Mouse (Mus musculus) urinary bladder, adult 18-20 months (tissue): ENCODE results near the gene Dnmt3a.

Experiments used
- DNase-seq, 2 experiments: peaks; one replicate each; pipeline ENCODE4 v3.0.0; 2022; ENCODE audit warnings: low spot score in 2 of 2, mixed read lengths in 2 of 2

Dnmt3a gene

DNA sequence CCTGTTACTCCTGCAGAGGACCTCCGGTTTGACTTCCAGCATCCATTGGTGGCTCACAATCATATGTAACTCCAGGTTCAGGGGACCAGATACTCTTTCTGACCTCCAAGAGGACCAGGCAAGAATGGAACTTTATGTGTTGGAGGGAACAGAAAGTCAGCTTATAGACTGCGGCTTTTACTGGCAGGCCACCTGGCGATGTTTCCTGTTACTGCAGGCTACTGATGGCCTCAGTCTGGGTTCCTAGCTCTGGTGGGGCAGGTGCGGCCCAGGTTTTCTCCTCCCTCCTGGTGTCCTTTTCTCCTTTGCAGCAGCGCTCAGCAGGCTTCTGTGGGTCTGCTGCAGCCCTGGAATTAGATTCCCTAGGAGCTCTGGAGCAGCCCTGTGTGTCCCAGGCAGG is 46.7 kb downstream of the Dnmt3a start:
- no peak for DNase-seq

DNA sequence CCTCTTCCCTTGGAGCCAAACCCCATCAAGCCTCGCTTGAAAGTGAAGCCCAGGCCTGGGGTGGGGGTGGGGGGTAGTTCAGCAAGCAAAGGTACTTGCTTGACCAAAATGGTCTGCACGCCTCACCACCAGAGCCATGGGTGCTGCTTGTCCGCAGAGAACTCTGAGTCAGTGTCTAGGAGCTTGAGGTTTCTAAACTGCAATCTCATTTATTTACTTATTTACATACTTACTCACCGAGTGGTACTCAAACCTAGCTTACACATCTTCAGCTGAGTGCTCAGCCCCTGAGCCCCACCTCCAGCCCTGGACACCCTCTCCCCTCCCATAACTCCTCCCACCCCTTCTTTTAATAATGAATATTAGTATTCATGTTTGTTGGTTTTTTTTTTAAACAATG is 48.6 kb downstream of the Dnmt3a start:
- DNase-seq = no peak

DNA sequence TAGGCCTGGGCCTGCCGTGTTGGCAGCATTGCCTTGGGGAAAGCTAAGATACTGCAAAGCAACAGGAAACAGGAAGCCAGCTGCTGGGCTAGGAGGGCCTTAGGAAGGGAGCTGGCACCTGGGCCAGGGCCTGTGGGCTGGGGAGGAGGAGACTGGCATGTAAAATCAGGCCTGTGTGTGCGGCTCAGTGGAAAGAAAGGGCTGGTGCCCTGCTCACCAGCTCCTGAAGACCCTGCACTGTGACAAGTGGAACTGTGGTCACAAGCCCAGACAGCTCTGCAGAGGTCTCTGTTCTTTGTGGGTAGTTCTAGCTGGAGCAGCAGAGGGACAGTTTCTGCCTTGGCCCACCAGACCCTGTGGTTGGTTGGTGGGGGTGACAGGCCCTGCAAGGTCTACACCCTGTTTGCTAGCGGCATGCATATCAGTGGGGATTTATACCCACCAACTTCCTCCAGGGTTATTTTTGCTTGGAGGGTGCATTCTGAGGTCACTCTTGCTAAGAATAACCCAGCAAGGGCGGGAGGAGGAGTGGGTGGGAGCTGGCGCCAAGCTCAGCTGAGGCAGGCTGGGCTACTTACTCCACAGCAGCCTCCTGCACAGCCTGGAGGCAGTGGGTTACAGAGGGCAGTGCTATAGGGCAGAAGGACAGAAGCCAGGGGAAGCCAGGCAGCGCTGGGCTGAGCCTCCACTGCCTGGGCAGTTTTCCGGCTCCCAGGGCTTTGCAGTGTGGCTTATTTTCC is 50.1 kb downstream of the Dnmt3a start:
- DNase-seq = peak in 1 of 2 experiments; percentile 18

DNA sequence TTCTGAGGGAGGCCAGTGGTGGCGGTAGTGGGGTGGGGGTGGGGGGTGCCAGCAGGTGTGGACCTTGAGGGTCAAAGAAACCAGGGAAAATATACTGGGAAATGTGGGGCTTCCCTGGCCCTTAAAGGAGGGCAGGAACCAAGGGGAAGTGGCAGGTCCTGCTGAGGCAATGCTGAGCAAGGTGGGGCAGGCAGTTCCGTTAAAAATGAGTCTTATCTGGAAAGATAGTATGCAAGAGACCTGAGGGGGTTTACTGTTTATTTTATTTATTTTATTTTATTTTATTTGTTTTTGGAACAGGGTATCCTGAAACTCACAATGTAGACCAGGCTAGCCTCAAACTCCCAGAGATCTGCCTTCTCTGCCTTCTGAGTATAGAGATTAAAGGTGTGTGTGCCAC is 50.9 kb downstream of the Dnmt3a start:
- no peak for DNase-seq

DNA sequence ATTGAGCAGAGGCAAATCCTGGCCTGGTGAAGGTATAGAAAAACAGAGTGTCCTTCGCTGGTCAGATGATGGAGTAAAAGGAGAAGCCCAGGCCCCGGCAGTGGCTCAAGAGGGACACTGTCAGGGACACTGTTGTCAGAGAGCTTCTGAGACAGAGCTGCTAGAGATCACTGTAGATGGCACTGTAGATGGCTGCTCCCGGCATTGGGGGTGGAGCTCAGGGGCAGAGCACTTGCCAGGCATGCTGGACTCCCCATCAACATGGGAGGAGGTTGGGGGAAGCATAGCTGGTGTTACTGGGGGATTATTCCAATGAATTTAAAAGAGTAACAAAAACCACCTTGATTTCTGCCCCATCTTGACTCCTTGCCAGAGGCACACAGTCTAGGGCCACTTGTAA is 51.4 kb downstream of the Dnmt3a start:
- no peak for DNase-seq

DNA sequence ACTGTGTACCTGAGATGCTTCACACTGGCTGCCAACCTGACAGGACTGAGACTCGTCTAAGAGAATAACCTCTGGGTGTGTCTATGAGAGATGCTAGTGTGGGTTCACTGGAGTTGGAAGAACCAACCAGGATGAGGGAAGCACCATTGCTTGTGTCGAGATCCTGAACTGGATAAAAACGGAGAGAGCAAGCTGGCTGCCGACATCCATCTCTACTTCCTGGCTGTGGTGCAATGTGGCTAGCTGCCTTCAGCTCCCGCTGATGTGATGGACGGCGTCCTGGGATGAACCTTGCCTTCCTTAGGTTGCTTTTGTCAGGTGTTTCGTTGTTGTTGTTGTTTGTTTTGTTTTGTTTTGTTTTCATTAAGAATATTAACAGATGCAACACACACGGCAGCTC is 52.0 kb downstream of the Dnmt3a start:
- DNase-seq = no peak

DNA sequence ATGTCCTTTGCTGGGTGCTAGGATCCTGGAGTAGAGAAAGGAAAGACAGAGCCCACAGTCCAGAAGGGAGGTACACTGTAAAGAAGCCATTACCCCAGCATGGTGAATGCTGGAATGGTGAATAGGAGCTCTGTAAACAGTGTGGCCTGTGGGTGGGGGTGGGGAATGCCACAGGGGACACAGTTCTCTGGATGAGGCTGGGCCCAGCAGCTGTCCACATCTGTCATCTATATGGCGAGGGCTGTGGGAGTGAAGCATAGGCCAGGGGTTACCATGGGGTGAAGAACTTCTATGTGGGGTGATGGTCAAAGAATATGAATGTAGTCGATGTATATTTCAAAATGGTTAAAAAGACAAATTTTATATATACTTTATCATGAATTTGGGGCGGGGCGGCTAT is 52.9 kb downstream of the Dnmt3a start:
- no peak for DNase-seq

DNA sequence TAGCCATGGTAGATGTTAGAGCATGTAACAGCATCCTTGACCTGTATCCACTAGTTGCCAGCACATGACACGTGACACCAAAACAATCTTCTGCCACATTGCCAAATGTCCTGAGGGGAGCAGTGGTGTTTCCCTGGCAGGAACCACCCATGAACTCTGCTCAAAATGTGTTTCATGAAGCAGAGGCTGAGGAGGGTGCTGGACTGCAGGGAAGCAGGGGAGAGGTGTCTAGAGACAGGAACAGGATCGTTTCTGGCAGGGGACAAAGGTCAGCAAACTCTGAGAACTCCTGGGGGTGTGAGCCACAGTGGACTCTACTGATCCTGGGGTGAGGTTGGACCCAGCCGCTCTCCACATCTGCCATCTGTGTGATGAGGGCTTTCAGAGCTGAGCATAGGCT is 53.7 kb downstream of the Dnmt3a start:
- DNase-seq = no peak

DNA sequence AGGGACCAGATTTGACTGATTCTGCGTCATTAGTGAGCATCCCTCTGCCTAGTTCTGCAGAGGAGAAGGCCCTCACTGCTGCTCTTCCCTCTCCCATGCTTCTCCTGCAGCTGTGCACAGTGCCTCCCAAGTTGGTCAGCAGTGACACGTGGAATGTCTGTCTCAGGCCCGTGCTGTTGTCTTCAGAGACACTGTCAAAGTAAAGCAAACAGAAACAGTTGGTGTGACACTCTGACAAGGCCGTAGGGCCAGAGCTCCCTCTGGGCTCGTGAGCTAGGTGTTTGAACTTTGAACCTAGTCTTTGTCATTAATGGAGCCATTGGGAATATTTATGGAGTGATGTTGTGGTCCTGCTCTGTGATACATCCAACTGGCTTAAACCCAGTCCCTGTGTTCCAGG is 54.2 kb downstream of the Dnmt3a start:
- no peak for DNase-seq

DNA sequence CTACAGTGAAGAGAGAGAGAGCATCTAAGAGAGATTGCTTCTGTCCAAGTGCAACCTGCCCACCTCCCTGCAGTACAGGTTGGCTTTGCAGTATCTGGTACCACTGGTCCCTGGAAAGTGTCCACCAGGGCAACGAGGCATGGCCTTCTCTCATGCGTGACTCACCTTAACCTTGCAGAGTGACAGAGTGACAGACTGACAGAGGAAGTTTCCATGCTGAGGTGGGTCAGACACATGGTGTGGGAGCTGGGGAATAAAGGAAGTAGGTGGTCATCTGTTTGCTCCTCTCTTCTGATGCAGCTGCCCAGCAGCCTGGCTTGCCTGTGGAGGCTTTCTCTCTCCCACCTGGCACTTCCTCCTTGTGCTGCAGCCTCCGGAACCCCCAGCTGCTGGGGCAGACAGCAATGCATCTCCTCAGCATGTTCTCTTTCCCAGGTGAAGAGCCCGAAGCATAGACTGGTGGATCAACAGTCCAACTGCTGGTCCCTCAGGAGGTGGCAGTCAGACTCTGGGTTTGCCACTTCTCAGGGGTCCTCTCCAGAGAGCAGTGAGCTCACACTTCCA is 55.9 kb downstream of the Dnmt3a start:
- no peak for DNase-seq

DNA sequence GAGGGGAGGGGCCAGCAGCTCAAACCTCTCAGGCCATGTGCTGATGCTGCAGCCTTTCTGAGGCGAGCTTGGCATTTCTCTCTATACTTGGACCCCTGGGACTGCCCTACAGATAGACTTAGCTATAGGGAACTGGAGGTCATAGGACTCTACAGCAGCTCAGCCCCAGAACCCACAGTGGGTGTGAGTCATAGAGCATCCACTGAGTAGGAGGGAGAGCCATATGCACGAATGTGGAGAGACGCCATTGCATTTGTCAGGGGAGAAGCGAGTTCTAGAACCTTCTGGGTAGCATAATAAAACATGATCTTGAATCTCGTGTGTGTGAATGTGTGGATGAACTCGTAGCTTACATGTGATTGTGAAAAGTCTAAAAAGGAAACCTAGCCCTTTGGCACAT is 56.4 kb downstream of the Dnmt3a start:
- no peak for DNase-seq

DNA sequence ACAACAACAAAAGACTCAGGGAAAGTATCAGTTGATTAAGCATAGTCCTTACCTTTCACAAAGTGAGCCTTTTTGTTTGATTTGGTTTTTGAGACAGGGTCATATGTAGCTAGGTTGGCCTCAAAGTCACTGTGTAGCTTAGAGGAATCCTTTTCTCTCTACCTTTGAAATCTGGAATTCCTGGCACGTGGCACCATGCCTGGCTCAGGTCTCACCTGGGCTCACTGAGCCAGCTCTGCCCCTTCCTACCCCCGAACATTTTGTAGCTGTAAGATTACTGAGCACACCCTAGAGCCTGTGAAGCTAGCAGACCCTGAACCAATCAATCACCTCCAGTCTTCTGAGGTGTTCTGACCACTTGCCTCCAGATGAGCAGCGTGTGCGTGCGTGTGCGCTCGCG is 58.4 kb downstream of the Dnmt3a start:
- no peak for DNase-seq

DNA sequence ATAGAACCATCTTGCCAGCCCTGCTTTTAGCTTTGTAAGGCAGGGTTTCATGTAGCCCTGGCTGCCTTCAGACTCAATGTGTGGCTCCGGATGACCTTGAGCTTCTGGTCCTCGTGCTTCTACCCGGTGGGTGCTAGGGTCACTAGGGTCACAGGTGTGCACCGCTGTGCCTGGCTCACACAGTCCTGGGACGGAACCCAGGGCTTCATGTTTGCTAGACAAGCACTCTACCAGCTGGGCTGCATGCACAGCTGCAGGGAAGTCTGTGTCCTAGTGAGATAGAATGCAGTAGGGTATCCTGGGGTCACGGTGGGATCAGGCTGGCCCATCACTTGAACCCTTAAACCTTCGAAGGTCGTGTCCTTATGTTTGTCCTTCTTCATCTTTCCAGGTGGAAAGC is 59.8 kb downstream of the Dnmt3a start:
- DNase-seq = no peak

DNA sequence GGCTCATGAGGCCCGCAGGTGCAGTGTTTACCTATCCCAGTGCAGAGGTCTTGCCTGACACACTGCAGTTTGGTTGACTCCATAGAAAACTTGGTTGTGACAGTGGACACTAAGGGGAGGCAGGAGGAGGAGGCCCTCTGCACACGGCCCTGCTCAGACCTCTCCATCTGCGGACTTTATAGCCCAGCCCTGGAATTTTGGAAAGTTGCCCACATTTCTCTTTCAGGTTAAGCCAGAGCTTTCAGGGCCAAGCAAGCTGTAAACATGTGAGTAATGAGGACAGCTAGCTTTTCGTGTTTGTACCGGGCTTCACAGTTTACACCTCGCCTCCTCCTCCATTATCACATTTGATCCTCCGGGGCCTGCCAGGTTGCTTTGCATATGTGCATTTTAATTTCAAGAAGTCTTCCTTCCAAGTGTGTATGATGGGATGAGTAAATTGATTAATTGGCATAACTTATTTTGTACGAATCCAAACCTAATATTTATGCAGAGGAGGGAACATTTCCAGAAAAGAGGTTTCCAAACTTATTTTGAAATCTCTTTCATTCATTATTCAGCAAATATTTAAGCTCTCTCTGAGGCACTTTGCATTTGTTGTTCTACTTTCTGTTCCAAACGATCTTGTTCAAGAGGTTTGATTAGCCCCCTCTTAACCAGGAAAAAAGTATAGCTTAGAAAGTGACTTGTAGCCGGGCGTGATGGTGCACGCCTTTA is 61.0 kb downstream of the Dnmt3a start:
- DNase-seq = peak in 1 of 2 experiments; percentile 60

DNA sequence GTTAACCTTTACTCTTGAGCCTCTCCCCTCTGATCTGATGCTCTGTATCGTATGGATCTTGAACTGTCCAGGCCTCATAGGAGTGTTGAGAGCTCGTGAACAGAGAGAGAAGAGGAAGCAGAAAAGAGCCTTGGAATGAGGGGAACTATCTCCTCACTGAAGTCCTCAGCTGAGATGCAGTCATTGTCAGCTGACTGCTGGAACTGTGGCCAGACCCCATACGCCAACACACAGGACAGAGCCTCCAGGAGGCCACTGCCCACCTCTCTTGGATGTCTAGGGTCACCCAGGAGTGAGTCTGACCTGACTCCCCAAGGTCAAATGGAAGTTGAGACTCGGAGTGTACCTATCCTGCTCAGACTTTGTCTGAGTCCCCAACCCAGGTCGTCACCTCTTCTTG is 62.3 kb downstream of the Dnmt3a start:
- no peak for DNase-seq

DNA sequence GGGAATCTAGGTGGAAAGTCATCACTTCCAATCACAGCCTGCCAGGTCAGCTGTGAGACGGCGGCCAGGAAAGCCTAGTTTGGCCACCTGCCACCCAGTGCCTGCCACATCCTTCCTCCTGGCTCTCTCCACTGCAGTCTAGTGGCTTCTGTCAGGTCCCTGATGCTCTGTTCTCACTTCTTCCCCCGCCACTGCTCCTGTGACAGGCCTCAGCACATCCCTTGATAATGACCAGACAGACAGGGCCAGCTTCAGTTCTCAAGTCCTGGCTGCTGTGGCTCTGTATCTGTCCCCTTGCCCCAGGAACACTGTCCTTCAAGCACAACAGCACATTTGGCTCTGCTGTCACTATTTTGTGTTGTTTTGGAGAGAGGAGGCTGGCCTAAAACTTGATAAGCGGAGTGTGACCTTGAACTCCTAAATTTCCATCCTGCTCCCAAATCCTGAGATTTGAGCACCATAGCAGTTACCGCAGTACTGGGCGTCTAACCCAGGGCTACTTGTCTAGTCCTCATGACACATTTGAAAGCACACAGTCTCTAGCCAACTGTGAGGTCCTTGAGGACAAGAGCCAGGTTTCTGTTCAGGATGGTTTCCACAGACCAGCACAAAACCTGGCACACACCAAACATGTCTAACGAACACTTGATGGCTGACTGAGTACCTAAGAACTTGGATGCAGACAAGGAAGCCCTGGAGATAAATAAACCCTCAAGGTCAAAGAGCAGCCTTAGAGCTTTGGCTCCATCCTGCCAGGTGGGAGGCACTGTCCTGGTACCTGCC is 63.1 kb downstream of the Dnmt3a start:
- no peak for DNase-seq

DNA sequence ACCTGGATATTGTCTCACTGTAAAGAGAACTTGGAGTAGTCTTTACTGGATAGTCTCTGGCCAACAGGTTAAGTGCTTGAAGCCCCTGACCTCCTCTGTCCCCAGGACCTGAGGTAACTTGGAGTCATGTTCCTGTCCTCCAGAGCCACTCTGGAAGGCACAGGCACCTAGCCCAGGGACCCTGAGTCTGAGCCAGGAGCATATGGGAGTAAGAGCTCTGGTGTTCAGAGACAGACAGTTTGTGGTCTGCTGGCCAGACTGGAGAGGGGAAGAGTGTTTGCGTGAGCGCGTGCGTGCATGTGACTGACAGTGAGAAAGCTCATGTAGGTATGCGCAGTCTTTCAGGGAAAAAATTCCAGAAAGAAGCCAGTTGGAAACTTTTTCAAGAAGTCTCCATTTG is 64.2 kb downstream of the Dnmt3a start:
- DNase-seq = no peak

DNA sequence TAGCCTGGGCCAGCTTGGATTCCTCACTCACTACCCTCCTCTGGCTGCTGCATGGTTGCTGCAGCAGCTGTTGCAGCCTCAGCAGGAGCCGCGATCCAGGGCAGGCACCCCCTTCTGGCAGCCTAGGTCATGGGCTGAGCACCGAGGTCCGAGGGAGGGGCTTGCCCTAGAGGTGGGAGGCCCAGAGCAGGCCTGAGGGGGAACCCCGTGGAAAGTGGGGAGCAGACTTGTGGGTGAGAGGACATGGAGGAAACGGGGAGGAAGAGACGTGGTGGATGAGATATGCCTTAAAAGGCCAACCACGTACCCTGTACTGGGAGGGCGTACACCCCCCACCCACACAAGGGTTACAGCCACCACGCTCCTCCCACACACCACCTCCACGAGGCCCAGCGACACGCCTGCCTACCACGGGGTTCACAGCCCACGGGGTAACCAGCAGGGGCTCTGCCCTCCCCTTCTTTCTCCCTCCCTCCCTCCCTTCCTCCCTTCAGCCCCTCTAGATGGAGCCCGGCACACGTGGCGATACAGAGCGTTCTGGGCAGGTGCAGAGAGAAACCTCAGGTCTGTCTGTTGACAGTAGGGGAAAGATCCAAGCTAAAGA is 65.2 kb downstream of the Dnmt3a start:
- DNase-seq = no peak

DNA sequence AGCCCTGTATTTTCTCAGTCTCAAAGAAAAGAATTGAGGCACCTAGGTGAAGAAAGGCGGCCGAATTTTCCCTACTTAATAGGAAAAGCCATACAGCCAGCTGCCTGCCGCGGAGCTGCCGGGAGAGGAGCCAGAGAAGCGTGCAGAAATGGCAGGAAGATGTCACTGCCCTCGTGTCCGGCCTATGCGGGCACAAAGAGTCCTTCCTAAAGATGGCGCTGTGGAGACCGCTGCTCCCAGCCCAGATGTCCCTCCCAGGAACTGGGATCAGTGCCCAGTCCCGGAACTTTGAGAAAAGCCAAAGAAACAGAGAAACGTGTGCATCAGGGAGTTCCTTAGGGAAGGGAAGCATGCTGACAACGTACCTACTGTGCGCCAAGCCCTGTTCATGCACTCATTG is 65.8 kb downstream of the Dnmt3a start:
- DNase-seq = peak in 1 of 2 experiments; percentile 45

DNA sequence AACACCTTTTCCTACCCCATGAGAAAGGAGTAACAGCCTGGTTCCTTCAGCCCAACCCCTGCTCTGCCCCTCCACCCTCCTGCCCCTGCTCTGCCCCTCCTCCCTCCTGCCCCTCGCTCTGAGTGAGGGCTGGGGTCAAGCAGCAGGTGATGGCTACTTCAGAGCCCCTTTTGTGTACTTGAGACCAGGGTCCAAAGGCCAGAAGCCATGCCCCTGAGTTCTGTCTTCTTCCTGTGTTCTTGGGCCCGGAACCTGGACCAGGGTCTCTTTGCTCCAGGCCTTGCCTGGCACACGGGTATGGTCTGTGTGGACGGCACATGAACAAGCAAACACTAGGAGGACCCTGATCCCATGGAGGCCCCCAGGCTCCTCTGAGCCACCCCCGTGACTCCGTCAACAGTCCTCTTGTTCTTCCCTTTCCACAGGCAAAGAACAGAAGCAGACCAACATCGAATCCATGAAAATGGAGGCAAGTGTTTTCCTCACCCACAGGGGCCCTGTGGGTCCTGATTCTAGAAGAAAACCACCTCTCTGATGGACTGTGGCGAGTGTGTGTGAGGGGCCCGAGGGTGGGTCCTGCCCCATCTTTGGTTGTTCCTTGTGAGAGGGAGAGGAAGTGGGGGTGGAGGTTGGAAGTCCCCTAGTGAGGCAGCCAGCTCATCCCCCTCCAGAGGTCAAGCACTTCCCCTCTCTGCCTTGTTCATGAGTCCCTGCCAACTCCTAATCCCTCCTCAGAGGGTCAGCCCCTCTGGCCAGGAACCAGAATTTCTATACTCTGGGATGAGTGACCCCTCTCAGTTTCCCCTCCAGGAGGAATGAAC is 66.8 kb downstream of the Dnmt3a start:
- DNase-seq = no peak

DNA sequence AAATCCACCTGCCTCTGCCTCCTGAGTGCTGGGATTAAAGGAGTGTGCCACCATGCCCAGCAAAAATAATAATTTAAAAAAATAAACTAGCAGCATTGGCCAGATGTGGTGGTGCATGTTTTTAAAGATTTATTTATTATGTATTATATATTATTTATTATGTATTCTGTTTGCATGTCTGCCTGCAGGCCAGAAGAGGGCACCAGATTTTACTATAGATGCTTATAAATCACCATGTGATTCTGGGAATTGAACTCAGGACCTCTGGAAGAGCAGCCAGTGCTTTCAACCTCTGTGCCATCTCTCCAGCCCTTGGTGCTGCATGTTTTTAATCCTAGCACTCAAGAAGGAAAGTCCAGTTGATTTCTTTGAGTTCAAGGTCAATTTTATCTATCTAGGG is 69.7 kb downstream of the Dnmt3a start:
- no peak for DNase-seq
